Mouse (Mus musculus) heart, postnatal 10 days (tissue): ENCODE measurements at regions not wholly inside any gene's neighbourhood (a gene's known extent, or its start where the extent isn't known, plus 50 kb on each side); places are given as distances from the start of the nearest gene placed in this dataset.

Experiments
- DNase-seq, 2 experiments: peaks; one replicate each; pipeline ENCODE4 v3.0.0; 2021
- intact Hi-C: fragments of 180-260 bp; cut with DNase I; formaldehyde crosslinking; loops from one replicate; pipeline ENCODE4 v1.15.1; 2025

GRCm38 (mm10) chr9:101407141-101407540, 155.5 kb upstream of the Ppp2r3a start:
- no peak for DNase-seq
- intact Hi-C loops = no loop called here

GRCm38 (mm10) chr9:101404441-101405081, 153.0 kb upstream of the Ppp2r3a start:
- no peak for DNase-seq
- intact Hi-C loops = no loop called here

GRCm38 (mm10) chr9:101404034-101404433, 152.4 kb upstream of the Ppp2r3a start:
- intact Hi-C loops = no loop called here
- no peak for DNase-seq

DNA sequence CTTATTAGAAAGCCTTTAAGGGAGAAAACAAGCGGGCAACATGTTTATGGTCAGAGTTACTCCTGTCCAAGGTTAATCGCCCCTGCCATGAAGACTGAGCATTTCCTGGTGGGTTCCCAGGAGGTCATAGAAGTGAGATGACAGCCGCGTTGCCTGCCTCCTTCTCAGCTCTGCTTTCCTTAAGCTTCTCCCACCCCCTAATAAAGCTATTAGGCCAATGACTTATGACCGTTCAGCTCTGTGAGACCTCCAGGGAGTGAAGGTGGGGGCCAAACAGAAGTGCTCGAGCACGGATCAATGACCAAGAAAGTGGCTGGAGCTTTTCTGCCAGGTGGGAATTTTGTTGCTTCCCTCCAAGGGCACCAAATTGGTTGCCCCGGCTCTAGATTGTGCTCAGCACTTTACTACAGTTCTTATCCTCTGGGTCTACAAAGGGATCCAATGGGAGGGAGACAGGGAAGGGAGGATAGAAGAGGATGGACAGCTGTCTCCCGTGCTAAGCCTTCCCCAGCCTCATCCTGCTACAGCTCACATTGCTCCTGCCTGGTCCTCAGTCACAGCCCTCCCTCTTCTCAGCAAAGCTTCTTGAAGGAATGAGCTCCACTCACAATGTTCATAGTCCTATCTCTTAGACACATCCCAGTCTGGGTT, 151.1 kb upstream of the Ppp2r3a start:
- intact Hi-C loops = no loop called here

GRCm38 (mm10) chr9:101401416-101401815, 149.8 kb upstream of the Ppp2r3a start:
- intact Hi-C loops = no loop called here
- DNase-seq = peak in 1 of 2 experiments; percentile 27

More for the DNA sequence above, 151.1 kb upstream of the Ppp2r3a start:
- no peak for DNase-seq

GRCm38 (mm10) chr9:101398858-101399257, 147.3 kb upstream of the Ppp2r3a start:
- peak in 1 of 2 experiments; percentile 30 for DNase-seq
- intact Hi-C loops = loop anchor here (2.0 kb wide), 2 partner anchors 84 to 216 kb away; no protein-coding TSS in a partner anchor

GRCm38 (mm10) chr9:101369380-101369779, 117.8 kb upstream of the Ppp2r3a start:
- intact Hi-C loops = no loop called here
- DNase-seq = no peak

DNA sequence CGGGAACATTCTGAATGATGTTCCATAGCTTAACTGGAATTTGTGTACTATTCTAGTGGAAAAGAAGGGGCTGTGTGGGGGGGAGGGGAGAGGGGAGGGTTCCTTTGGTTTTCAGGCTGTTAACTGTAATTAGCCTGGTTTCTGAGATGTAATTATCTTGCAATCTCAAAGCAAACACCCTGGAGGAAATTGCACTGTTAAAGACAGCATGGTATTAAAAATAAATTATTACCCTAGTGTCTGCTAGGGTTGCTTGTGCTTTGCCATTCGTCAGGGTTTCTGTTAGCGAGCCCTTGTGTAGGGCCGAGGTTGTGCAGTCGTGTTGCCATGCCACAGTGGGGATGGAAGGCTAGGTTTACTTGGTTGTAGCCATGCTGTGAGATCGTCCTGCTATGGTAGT, 105.0 kb upstream of the Ppp2r3a start:
- DNase-seq = no peak
- intact Hi-C loops = no loop called here

- intact Hi-C loops = no loop called here
- no peak for DNase-seq
Observed at GRCm38 (mm10) chr9:101348771-101349170, 97.2 kb upstream of the Ppp2r3a start.

DNA sequence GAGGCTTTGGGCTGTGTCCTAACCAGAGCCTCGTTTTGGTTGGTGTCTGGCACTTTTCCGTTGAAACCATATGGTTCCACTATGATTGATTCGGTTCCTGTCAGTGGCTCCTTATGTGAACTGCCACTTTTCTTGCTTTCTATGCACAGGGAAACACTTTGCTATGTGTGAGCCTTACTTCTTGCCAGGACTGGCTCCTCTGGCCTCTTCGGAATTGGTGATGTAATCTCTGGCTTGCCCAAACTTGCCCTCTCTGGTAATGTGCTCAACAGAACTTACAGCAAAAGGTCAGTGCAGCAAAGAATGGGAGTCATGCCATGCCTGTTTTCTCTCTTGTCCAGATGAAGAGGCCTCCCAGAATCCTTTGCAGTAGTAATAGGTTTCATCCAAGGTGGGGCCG, 91.3 kb upstream of the Ppp2r3a start:
- DNase-seq = peak in 1 of 2 experiments; percentile 17
- intact Hi-C loops = no loop called here

DNA sequence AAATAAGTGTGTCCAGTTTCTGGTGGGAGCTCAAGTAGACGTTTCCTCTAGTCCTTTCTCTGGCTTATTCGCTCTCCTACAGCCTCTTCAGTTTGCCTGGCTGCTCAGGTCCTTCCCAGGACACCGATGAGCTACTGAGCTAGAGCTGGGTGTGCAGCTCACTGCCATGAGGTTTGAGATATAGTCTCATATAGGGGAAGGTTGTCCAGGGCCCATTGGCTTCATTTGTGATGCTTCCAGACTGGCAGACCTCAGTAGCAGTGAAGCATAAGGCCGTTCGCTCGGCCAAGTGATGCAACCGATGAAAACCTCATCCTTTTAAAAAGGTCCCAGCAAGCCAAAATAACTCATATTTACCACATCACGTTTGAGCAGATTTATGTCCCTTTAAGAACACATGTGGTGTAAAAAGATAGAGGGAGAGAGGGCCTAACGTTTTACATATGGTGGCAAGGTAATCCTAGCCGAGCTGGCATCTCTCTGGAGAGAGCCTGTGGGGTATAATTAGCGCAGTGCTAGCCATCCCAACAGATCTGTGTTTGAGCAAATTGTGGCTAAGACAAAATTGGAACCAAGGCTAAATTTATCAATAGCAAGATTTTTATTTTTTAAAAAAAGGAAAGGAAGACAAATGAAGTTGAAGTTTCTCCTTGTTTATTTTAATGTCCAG, 89.3 kb upstream of the Ppp2r3a start:
- DNase-seq = no peak
- intact Hi-C loops = no loop called here

GRCm38 (mm10) chr9:101329032-101329824, 77.6 kb upstream of the Ppp2r3a start:
- peak; percentile 54 to 65 for DNase-seq
- intact Hi-C loops = no loop called here

DNA sequence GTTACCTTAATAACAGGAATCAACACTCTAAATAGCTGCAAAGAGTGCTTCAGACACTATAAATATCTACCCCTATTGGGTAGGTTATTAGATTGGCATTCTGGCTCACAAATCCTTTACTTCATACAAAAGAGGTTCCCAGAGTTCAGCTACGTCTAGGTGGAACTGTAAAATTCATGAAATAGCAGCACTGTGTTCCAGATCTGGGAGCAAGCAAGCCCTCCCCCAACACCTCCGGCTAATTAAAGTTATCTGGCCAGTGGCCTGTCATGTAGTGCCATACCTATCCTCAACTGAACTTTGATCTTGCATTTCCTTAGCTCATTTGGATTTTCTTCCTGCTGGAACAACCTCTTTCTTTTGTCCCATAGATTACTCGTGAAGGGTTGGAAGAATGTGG, 75.4 kb upstream of the Ppp2r3a start:
- intact Hi-C loops = no loop called here
- peak; percentile 55 to 57 for DNase-seq

DNA sequence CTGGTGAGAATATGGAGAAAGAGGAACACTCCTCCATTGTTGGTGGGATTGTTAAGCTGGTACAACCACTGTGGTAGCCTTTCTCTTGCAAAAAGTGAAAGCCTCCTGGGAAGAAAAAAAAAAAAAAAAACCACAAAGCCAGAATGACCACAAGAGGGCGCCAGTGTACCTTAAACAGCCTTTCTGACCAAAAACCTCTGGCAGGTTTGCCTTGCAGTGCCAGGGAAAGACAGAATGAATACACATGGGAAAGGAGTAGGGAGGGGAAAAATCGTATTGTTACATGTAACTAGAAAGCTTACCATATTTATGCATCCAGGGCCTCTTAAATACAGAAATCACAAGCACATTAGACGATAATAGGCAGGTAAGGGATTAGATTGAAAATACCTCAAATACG, 62.4 kb upstream of the Ppp2r3a start:
- peak; percentile 67 to 81 for DNase-seq
- intact Hi-C loops = loop anchor here (2.0 to 5.0 kb wide), 4 partner anchors 85 to 1233 kb away; no protein-coding TSS in a partner anchor

GRCm38 (mm10) chr9:101306408-101306935, 54.9 kb upstream of the Ppp2r3a start:
- DNase-seq = no peak
- intact Hi-C loops = no loop called here

- no peak for DNase-seq
- intact Hi-C loops = no loop called here
Observed at GRCm38 (mm10) chr9:101305730-101306129, 54.1 kb upstream of the Ppp2r3a start.
